ENCODE assay signal across 8 mouse cellular contexts in the genomic region with DNA sequence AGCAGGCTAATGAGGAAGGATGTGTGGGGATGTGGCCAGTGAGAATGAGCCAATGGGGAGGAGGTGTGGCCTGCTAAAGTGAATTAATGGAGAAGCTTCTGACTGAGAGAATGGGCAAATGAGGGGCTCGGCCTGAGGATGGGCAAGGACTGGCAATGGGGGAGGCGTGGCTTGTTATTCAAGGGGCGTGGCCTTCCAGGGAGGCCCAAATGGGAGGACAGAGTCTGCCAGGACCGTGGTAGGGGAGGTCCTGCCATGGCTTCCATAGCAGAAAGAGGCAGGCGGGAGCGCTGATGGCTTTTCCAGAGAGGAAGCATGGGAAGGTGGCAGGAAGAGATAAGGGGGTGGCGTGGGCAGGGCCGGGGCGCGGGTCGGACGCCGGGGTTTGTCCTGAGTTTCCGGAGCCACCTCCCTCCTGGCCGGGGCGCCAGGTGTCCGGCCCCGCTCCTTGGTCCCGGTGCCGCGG. TPM values are rescaled to one million over a fixed set of nuclear protein-coding genes. Genes with fewer than 3 reads are reported as not detected.
DNase-seq lines count a peak whose midpoint lies in the region; ATAC-seq lines count a peak whose summit lies in the region.

No protein-coding gene starts in this region.

- H3K27ac ChIP-seq in brown adipose tissue, adult 24 weeks (replicated peaks; ENCODE audit: low read depth, low read length): peak overlapping the region; percentile 99
- H3K27ac ChIP-seq in forebrain, embryonic 10.5 days: peak overlapping the region; percentile 74; the same call in 1 of the 2 replicates
- H3K27ac ChIP-seq in limb, embryonic 12.5 days: no peak overlapping the region
- H3K27ac ChIP-seq in midbrain, embryonic 11.5 days (ENCODE audit: low read depth, low read length): no peak overlapping the region

- ATAC-seq in hematopoietic stem cell, adult 5-6 weeks (replicated peaks in 1 of 2; ENCODE audit: insufficient read depth in 1 of 2, low FRiP score in 2 of 2, low TSS enrichment in 1 of 2, low read depth in 1 of 2, poor library complexity in 2 of 2, severe bottlenecking in 2 of 2): peak; percentile 33 to 50
- 0 out of 2 replicates have a peak, but pooled peaks have one; percentile 21 for ATAC-seq in limb, embryonic 12.5 days (ENCODE audit: insufficient number of reproducible peaks, insufficient read depth, low FRiP score, low TSS enrichment, low read depth)
- peak; percentile 71 for ATAC-seq in midbrain, embryonic 11.5 days (ENCODE audit: low FRiP score)
- no peak for ATAC-seq in CD4-positive, CD25-positive, alpha-beta regulatory T cell, adult 4 months

- H3K36me3 ChIP-seq in forebrain, embryonic 10.5 days (replicated peaks): peaks cover 18% of the 10 kb centered on the region
- no peaks in the 10 kb centered on the region for H3K36me3 ChIP-seq in limb, embryonic 12.5 days
- H3K36me3 ChIP-seq in midbrain, embryonic 11.5 days (ENCODE audit: control insufficient read depth, insufficient read depth, low read length): no peaks in the 10 kb centered on the region

- DNase-seq in forebrain, embryonic 10.5 days (ENCODE audit: extremely low spot score, low spot score): peak; percentile 52
- DNase-seq in midbrain, embryonic 11.5 days (ENCODE audit: low spot score, missing footprints): no peak
- DNase-seq in adipocyte (ENCODE audit: low spot score): no peak
- DNase-seq in thymus, postnatal 0 days (ENCODE audit: low spot score): no peak

- peaks cover 16% of the 10 kb centered on the region for H3K27me3 ChIP-seq in forebrain, embryonic 10.5 days (ENCODE audit: poor library complexity, severe bottlenecking)
- H3K27me3 ChIP-seq in limb, embryonic 12.5 days: peaks cover 25% of the 10 kb centered on the region
- H3K27me3 ChIP-seq in midbrain, embryonic 11.5 days (ENCODE audit: control insufficient read depth, insufficient read depth, low read length): no peaks in the 10 kb centered on the region

- H3K4me2 ChIP-seq in limb, embryonic 12.5 days: peak overlapping the region; percentile 54
- H3K4me2 ChIP-seq in midbrain, embryonic 11.5 days: peak overlapping the region; percentile 44

- WGBS in forebrain, embryonic 10.5 days: 4% methylated on average over 21 of the region's 21 CpGs
- WGBS in limb, embryonic 12.5 days: 3% methylated on average over 21 of the region's 21 CpGs
- 4% methylated on average over 21 of the region's 21 CpGs for WGBS in midbrain, embryonic 11.5 days

- 0 out of 2 replicates have a peak, but pooled peaks cover 3% of the 10 kb centered on the region for H3K9me3 ChIP-seq in forebrain, embryonic 10.5 days
- no peaks in the 10 kb centered on the region for H3K9me3 ChIP-seq in limb, embryonic 12.5 days
- H3K9me3 ChIP-seq in midbrain, embryonic 11.5 days (ENCODE audit: control insufficient read depth, low read length): no peaks in the 10 kb centered on the region

- peak overlapping the region; percentile 53; the same call in 1 of the 2 replicates for H3K9ac ChIP-seq in limb, embryonic 12.5 days (replicated peaks)
- peak overlapping the region; percentile 49; the same call in 1 of the 2 replicates for H3K9ac ChIP-seq in midbrain, embryonic 11.5 days (ENCODE audit: low read length)

- peak overlapping the region; percentile 44; the same call in 1 of the 2 replicates for H3K4me3 ChIP-seq in brown adipose tissue, adult 24 weeks (ENCODE audit: insufficient read depth, low read depth, low read length)
- H3K4me3 ChIP-seq in forebrain, embryonic 10.5 days: peak overlapping the region; percentile 49
- peak overlapping the region; percentile 26 for H3K4me3 ChIP-seq in limb, embryonic 12.5 days (replicated peaks)
- peak overlapping the region; percentile 16 for H3K4me3 ChIP-seq in midbrain, embryonic 11.5 days (ENCODE audit: low read depth, low read length)

- H3K4me1 ChIP-seq in brown adipose tissue, adult 24 weeks (ENCODE audit: control insufficient read depth, insufficient read depth, insufficient read length, low read length): peaks cover 24% of the 10 kb centered on the region
- peaks cover 18% of the 10 kb centered on the region for H3K4me1 ChIP-seq in forebrain, embryonic 10.5 days
- 0 out of 2 replicates have a peak, but pooled peaks cover 6% of the 10 kb centered on the region for H3K4me1 ChIP-seq in limb, embryonic 12.5 days (replicated peaks)
- H3K4me1 ChIP-seq in midbrain, embryonic 11.5 days (ENCODE audit: control insufficient read depth, insufficient read depth, low read length): no peaks in the 10 kb centered on the region

RNA-seq across cellular contexts. Expression of gene Nop53, which starts 9.1 kb away (rescaled TPM):
- polyA plus RNA-seq in brown adipose tissue, adult 24 weeks (2012; ENCODE audit: insufficient read depth, insufficient read length, missing spikeins): 86.7 and 98.8 TPM in 2 replicates
- polyA plus RNA-seq in forebrain, embryonic 10.5 days (2016; fragmentation: Nextera tagmentation; extraction: Ambion mirVana): 171 and 179 TPM in 2 replicates
- 279 and 439 TPM in 2 replicates for total RNA-seq in hematopoietic stem cell, adult 5-6 weeks (2017)
- polyA plus RNA-seq in limb, embryonic 12.5 days (2016; fragmentation: Nextera tagmentation; extraction: Ambion mirVana): 187 and 192 TPM in 2 replicates
- polyA plus RNA-seq in midbrain, embryonic 11.5 days (2014; fragmentation: Nextera tagmentation; extraction: Ambion mirVana): 186 and 187 TPM in 2 replicates
- 273 and 293 TPM in 2 replicates for polyA plus RNA-seq in thymus, postnatal 0 days (2015; fragmentation: Nextera tagmentation; extraction: Ambion mirVana)
- 100 to 1,000 TPM; 244 to 324 TPM for polyA plus RNA-seq in CD4-positive, CD25-positive, alpha-beta regulatory T cell, adult 4 months (2017; shearing (Covaris generic))

RNA-seq across cellular contexts. Expression of gene Ehd2, which starts 12.4 kb away (rescaled TPM):
- 141 and 148 TPM in 2 replicates for polyA plus RNA-seq in brown adipose tissue, adult 24 weeks (2012; ENCODE audit: insufficient read depth, insufficient read length, missing spikeins)
- polyA plus RNA-seq in forebrain, embryonic 10.5 days (2016; fragmentation: Nextera tagmentation; extraction: Ambion mirVana): 10.1 and 11.2 TPM in 2 replicates
- total RNA-seq in hematopoietic stem cell, adult 5-6 weeks (2017): 0.15 and 0.56 TPM in 2 replicates
- 10.0 and 12.4 TPM in 2 replicates for polyA plus RNA-seq in limb, embryonic 12.5 days (2016; fragmentation: Nextera tagmentation; extraction: Ambion mirVana)
- polyA plus RNA-seq in midbrain, embryonic 11.5 days (2014; fragmentation: Nextera tagmentation; extraction: Ambion mirVana): 8.9 and 10.9 TPM in 2 replicates
- 5.1 and 6.5 TPM in 2 replicates for polyA plus RNA-seq in thymus, postnatal 0 days (2015; fragmentation: Nextera tagmentation; extraction: Ambion mirVana)
- polyA plus RNA-seq in CD4-positive, CD25-positive, alpha-beta regulatory T cell, adult 4 months (2017; shearing (Covaris generic)): under 1 TPM; 0.07 to 0.15 TPM

RNA-seq across cellular contexts. Expression of gene Selenow, which starts 32.8 kb away (rescaled TPM):
- 320 and 478 TPM in 2 replicates for polyA plus RNA-seq in brown adipose tissue, adult 24 weeks (2012; ENCODE audit: insufficient read depth, insufficient read length, missing spikeins)
- 828 and 843 TPM in 2 replicates for polyA plus RNA-seq in forebrain, embryonic 10.5 days (2016; fragmentation: Nextera tagmentation; extraction: Ambion mirVana)
- total RNA-seq in hematopoietic stem cell, adult 5-6 weeks (2017): 49.4 and 91.1 TPM in 2 replicates
- polyA plus RNA-seq in limb, embryonic 12.5 days (2016; fragmentation: Nextera tagmentation; extraction: Ambion mirVana): 912 and 933 TPM in 2 replicates
- polyA plus RNA-seq in midbrain, embryonic 11.5 days (2014; fragmentation: Nextera tagmentation; extraction: Ambion mirVana): 1,003 and 1,028 TPM in 2 replicates
- 550 and 586 TPM in 2 replicates for polyA plus RNA-seq in thymus, postnatal 0 days (2015; fragmentation: Nextera tagmentation; extraction: Ambion mirVana)
- polyA plus RNA-seq in CD4-positive, CD25-positive, alpha-beta regulatory T cell, adult 4 months (2017; shearing (Covaris generic)): 100 to 1,000 TPM; 912 to 987 TPM

Comparison
In these comparisons a context has a peak if more than half of its experiments do, and no peak if none do; other contexts are left out.
1. H3K27ac ChIP-seq: peak in brown adipose tissue, adult 24 weeks (single experiment) and forebrain, embryonic 10.5 days (single experiment); none in limb, embryonic 12.5 days (single experiment) and midbrain, embryonic 11.5 days (single experiment).
2. RNA of gene Ehd2, which starts 12.4 kb away (polyA plus RNA-seq): 141 to 148 TPM in brown adipose tissue, adult 24 weeks; 10.1 to 11.2 TPM in forebrain, embryonic 10.5 days, 10.0 to 12.4 TPM in limb, embryonic 12.5 days, 8.9 to 10.9 TPM in midbrain, embryonic 11.5 days, 5.1 to 6.5 TPM in thymus, postnatal 0 days and 0.07 to 0.15 TPM in CD4-positive, CD25-positive, alpha-beta regulatory T cell, adult 4 months; every median in the first group is over 10 times any median in the second.
3. Peak in every context shown above with its lines, with median percentiles within 50 percentile points of each other: H3K4me3 ChIP-seq.